Mouse (Mus musculus) heart, embryonic 13.5 days (tissue): Measurements from ENCODE around the gene Cdiptos. TPM values are rescaled to one million over a fixed set of nuclear protein-coding genes. Genes with fewer than 3 reads are reported as not detected.

Experiments used
- polyA plus RNA-seq: library from polyadenylated mRNA; unstranded; fragments of >200 nt; fragmentation: Nextera tagmentation; extraction: Ambion mirVana; gene quantifications from 2 replicates; pipeline ENCODE4 v1.2.1, GENCODE M21; 2015

Gene Cdiptos
- polyA plus RNA-seq, 1 experiment from 2014 or later: 0.59 TPM

Other genes starting within 250 kb of the Cdiptos start
- gene Mapk3, start 216.5 kb downstream of the Cdiptos start, polyA plus RNA-seq: 57.5 and 65.5 TPM in 2 replicates
- gene Gdpd3, start 209.8 kb downstream of the Cdiptos start, polyA plus RNA-seq: 1.2 and 1.4 TPM in 2 replicates
- gene Ypel3, start 199.1 kb downstream of the Cdiptos start, polyA plus RNA-seq: 79.1 and 86.2 TPM in 2 replicates
- gene Tbx6, start 194.6 kb downstream of the Cdiptos start, polyA plus RNA-seq: 0.32 and 0.33 TPM in 2 replicates
- 151 and 166 TPM in 2 replicates for gene Ppp4c, start 183.6 kb downstream of the Cdiptos start, polyA plus RNA-seq
- 0.29 and 0.32 TPM in 2 replicates for gene Fam57b, start 178.4 kb downstream of the Cdiptos start, polyA plus RNA-seq
- gene 4930451I11Rik, start 144.5 kb downstream of the Cdiptos start, polyA plus RNA-seq: not detected in 2 replicates
- gene Doc2a, start 128.7 kb downstream of the Cdiptos start, polyA plus RNA-seq: 0.15 and 0.17 TPM in 2 replicates
- 18.8 and 23.1 TPM in 2 replicates for gene Hirip3, start 114.1 kb downstream of the Cdiptos start, polyA plus RNA-seq
- 55.6 and 55.8 TPM in 2 replicates for gene Ino80e, start 113.7 kb downstream of the Cdiptos start, polyA plus RNA-seq
- 31.8 and 32.1 TPM in 2 replicates for gene Taok2, start 91.4 kb downstream of the Cdiptos start, polyA plus RNA-seq
- 20.4 and 21.5 TPM in 2 replicates for gene Tmem219, start 53.2 kb downstream of the Cdiptos start, polyA plus RNA-seq
- 13.1 and 14.0 TPM in 2 replicates for gene Kctd13, start 47.2 kb downstream of the Cdiptos start, polyA plus RNA-seq
- 0.20 TPM in 2 replicates for gene Asphd1, start 26.5 kb downstream of the Cdiptos start, polyA plus RNA-seq
- gene Sez6l2, start 25.5 kb downstream of the Cdiptos start, polyA plus RNA-seq: 0.19 and 0.73 TPM in 2 replicates
- gene Cdipt, start 184 bp downstream of the Cdiptos start, polyA plus RNA-seq: 69.5 and 79.9 TPM in 2 replicates
- 11.2 and 11.9 TPM in 2 replicates for gene Mvp, start 38.5 kb upstream of the Cdiptos start, polyA plus RNA-seq
- 0.38 and 0.44 TPM in 2 replicates for gene Pagr1b, start 40.4 kb upstream of the Cdiptos start, polyA plus RNA-seq
- 55.6 and 76.2 TPM in 2 replicates for gene Pagr1a, start 41.3 kb upstream of the Cdiptos start, polyA plus RNA-seq
- 13.8 and 25.7 TPM in 2 replicates for gene Gm42742, start 45.0 kb upstream of the Cdiptos start, polyA plus RNA-seq
- 1.6 TPM in 2 replicates for gene Prrt2, start 45.1 kb upstream of the Cdiptos start, polyA plus RNA-seq
- gene Maz, start 50.9 kb upstream of the Cdiptos start, polyA plus RNA-seq: 31.0 and 34.5 TPM in 2 replicates
- gene Kif22, start 66.4 kb upstream of the Cdiptos start, polyA plus RNA-seq: 72.4 and 79.2 TPM in 2 replicates
- not detected in 2 replicates for gene Zg16, start 111.2 kb upstream of the Cdiptos start, polyA plus RNA-seq
- 1.0 and 1.1 TPM in 2 replicates for gene AI467606, start 115.3 kb upstream of the Cdiptos start, polyA plus RNA-seq
- 3.2 and 4.7 TPM in 2 replicates for gene Qprt, start 146.1 kb upstream of the Cdiptos start, polyA plus RNA-seq
- gene Spn, start 161.7 kb upstream of the Cdiptos start, polyA plus RNA-seq: 0.13 and 0.36 TPM in 2 replicates
- gene Cd2bp2, start 220.0 kb upstream of the Cdiptos start, polyA plus RNA-seq: 42.1 TPM in 2 replicates
- 18.0 and 18.2 TPM in 2 replicates for gene Tbc1d10b, start 232.4 kb upstream of the Cdiptos start, polyA plus RNA-seq
- 17.0 and 24.9 TPM in 2 replicates for gene Mylpf, start 232.8 kb upstream of the Cdiptos start, polyA plus RNA-seq